33 mouse cellular contexts compared by ENCODE assay signal in the genomic region with DNA sequence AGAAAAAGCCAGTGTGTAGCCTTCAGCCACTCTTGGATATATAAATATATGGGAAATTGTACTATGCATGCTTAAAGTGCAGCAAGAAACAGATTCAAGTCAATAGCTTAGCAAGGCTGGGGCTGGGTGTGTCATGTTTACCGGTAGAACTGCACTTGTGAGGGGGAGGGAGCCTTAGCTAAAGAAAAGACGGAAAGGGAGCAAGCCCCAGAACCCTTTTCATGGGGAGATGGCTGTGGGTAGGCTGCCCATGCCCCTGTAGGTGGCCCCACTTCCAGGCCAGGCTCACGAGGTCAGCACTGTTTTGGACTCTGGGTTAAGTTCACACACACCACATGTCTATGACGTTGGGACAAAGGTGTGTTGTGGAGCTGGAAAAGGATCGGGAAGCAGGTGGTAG. TPM values are rescaled to one million over a fixed set of nuclear protein-coding genes. Genes with fewer than 3 reads are reported as not detected.
DNase-seq lines count a peak whose midpoint lies in the region; ATAC-seq and TF ChIP-seq lines count a peak whose summit lies in the region.
"Had no signal": no experiment of that assay in that cellular context is flagged by ENCODE, and none has a peak within 500 bp of the region (broad histone marks: within the 10 kb centered on the region; RNA-seq: fewer than 3 reads in every experiment).

No protein-coding gene starts in this region.

- intact Hi-C loops in heart, adult 2 months (cut with DNase I), result no loop called here

- no peak overlapping the region for H3K4me2 ChIP-seq in embryonic facial prominence, embryonic 14.5 days (ENCODE audit: low read depth, low read length)
- no peak overlapping the region for H3K4me2 ChIP-seq in hindbrain, postnatal 0 days (ENCODE audit: low read depth, low read length)
- H3K4me2 ChIP-seq in hindbrain, embryonic 12.5 days (replicated peaks), result no peak overlapping the region
- no peak overlapping the region for H3K4me2 ChIP-seq in stomach, embryonic 14.5 days (replicated peaks; ENCODE audit: low read depth, low read length)
- H3K4me2 ChIP-seq: embryonic facial prominence, embryonic 15.5 days; heart, embryonic 12.5 days; heart, embryonic 15.5 days had no signal

- no peak overlapping the region for H3K27ac ChIP-seq in embryonic facial prominence, embryonic 14.5 days (replicated peaks; ENCODE audit: low read depth, low read length)
- H3K27ac ChIP-seq in embryonic facial prominence, embryonic 10.5 days (replicated peaks), result no peak overlapping the region
- peak overlapping the region; percentile 45 for H3K27ac ChIP-seq in heart, adult 2 months
- H3K27ac ChIP-seq in hindbrain, postnatal 0 days, result no peak overlapping the region
- H3K27ac ChIP-seq in hindbrain, embryonic 12.5 days, result no peak overlapping the region
- H3K27ac ChIP-seq in stomach, embryonic 14.5 days (ENCODE audit: low read length), result peak overlapping the region; percentile 27; the same call in 1 of the 2 replicates
- H3K27ac ChIP-seq: embryonic facial prominence, embryonic 15.5 days; heart, embryonic 15.5 days had no signal

- no peak for TF ChIP-seq POLR2A in heart, adult 2 months (IDR thresholded peaks at IDR 0.05; ENCODE audit: insufficient read depth, low read depth, low read length)

- no peak for TF ChIP-seq EP300 in heart, adult 2 months (IDR thresholded peaks at IDR 0.05; ENCODE audit: insufficient read depth, low read depth, low read length)

- H3K79me2 ChIP-seq in heart, adult 2 months (replicated peaks; ENCODE audit: control insufficient read depth, insufficient read depth, low read length), result no peaks in the 10 kb centered on the region

- no peaks in the 10 kb centered on the region for H3K27me3 ChIP-seq in embryonic facial prominence, embryonic 14.5 days (replicated peaks; ENCODE audit: control insufficient read depth, insufficient read depth, low read length)
- no peaks in the 10 kb centered on the region for H3K27me3 ChIP-seq in embryonic facial prominence, embryonic 10.5 days (replicated peaks; ENCODE audit: low read depth, poor library complexity, severe bottlenecking)
- H3K27me3 ChIP-seq in heart, adult 2 months (ENCODE audit: control insufficient read depth, insufficient read depth, low read length), result no peaks in the 10 kb centered on the region
- H3K27me3 ChIP-seq in hindbrain, postnatal 0 days (ENCODE audit: insufficient read depth, low read length), result no peaks in the 10 kb centered on the region
- no peaks in the 10 kb centered on the region for H3K27me3 ChIP-seq in hindbrain, embryonic 12.5 days
- H3K27me3 ChIP-seq in stomach, embryonic 14.5 days (ENCODE audit: control insufficient read depth, insufficient read depth, low read length), result no peaks in the 10 kb centered on the region
- H3K27me3 ChIP-seq: embryonic facial prominence, embryonic 15.5 days; heart, embryonic 12.5 days; heart, embryonic 15.5 days had no signal

- no peak overlapping the region for H3K9ac ChIP-seq in embryonic facial prominence, embryonic 14.5 days (ENCODE audit: low read depth, low read length)
- no peak overlapping the region for H3K9ac ChIP-seq in heart, adult 2 months (ENCODE audit: low read depth, low read length)
- H3K9ac ChIP-seq in hindbrain, postnatal 0 days (replicated peaks; ENCODE audit: low read length), result no peak overlapping the region
- H3K9ac ChIP-seq in hindbrain, embryonic 12.5 days, result no peak overlapping the region
- H3K9ac ChIP-seq in stomach, embryonic 14.5 days (replicated peaks; ENCODE audit: low read depth, low read length), result no peak overlapping the region
- H3K9ac ChIP-seq: embryonic facial prominence, embryonic 15.5 days; forebrain, postnatal 0 days; heart, embryonic 12.5 days; heart, embryonic 15.5 days had no signal

- 0 out of 2 replicates have a peak, but pooled peaks have one; percentile 33 for ATAC-seq in embryonic facial prominence, embryonic 14.5 days (ENCODE audit: low read depth)
- 0 out of 2 replicates have a peak, but pooled peaks have one; percentile 7 for ATAC-seq in hindbrain, postnatal 0 days
- ATAC-seq in hindbrain, embryonic 12.5 days (ENCODE audit: low FRiP score), result no peak
- no peak for ATAC-seq in stomach, embryonic 14.5 days (ENCODE audit: insufficient number of reproducible peaks, insufficient read depth, low FRiP score, low read depth)
- ATAC-seq: activated CD4-positive, CD25-positive, alpha-beta regulatory T cell, adult 4 months; forebrain, embryonic 14.5 days had no signal

- no peaks in the 10 kb centered on the region for H3K4me1 ChIP-seq in embryonic facial prominence, embryonic 14.5 days (ENCODE audit: control insufficient read depth, insufficient read depth, low read length)
- H3K4me1 ChIP-seq in embryonic facial prominence, embryonic 10.5 days, result no peaks in the 10 kb centered on the region
- H3K4me1 ChIP-seq in heart, adult 2 months (ENCODE audit: control insufficient read depth, insufficient read depth, low read length), result peaks cover 6% of the 10 kb centered on the region
- H3K4me1 ChIP-seq in hindbrain, postnatal 0 days (ENCODE audit: insufficient read depth, low read length), result no peaks in the 10 kb centered on the region
- H3K4me1 ChIP-seq in hindbrain, embryonic 12.5 days, result no peaks in the 10 kb centered on the region
- no peaks in the 10 kb centered on the region for H3K4me1 ChIP-seq in stomach, embryonic 14.5 days (ENCODE audit: control insufficient read depth, insufficient read depth, low read length)
- H3K4me1 ChIP-seq: embryonic facial prominence, embryonic 15.5 days; heart, embryonic 15.5 days had no signal

- H3K4me3 ChIP-seq in embryonic facial prominence, embryonic 14.5 days (ENCODE audit: low read depth, low read length), result no peak overlapping the region
- H3K4me3 ChIP-seq in embryonic facial prominence, embryonic 10.5 days, result no peak overlapping the region
- H3K4me3 ChIP-seq in heart, adult 2 months, result no peak overlapping the region
- no peak overlapping the region for H3K4me3 ChIP-seq in hindbrain, postnatal 0 days (ENCODE audit: low read length)
- no peak overlapping the region for H3K4me3 ChIP-seq in hindbrain, embryonic 12.5 days
- H3K4me3 ChIP-seq in stomach, embryonic 14.5 days (ENCODE audit: low read depth, low read length), result no peak overlapping the region
- H3K4me3 ChIP-seq: embryonic facial prominence, embryonic 15.5 days; heart, embryonic 12.5 days; heart, embryonic 15.5 days had no signal

- no peak for DNase-seq in embryonic facial prominence, embryonic 14.5 days (ENCODE audit: low spot score)
- no peak for DNase-seq in embryonic facial prominence, embryonic 10.5 days (ENCODE audit: low spot score)
- no peak for DNase-seq in heart, adult 2 months
- DNase-seq in heart, postnatal 4 days, result no peak
- DNase-seq in hindbrain, postnatal 0 days (ENCODE audit: low spot score), result no peak
- no peak for DNase-seq in thymus, postnatal 25 days
- DNase-seq: adrenal gland, adult 8-10 months; adrenal gland, postnatal 25 days; cerebellum, adult 11-12 months; cerebellum, adult 8-10 months; cerebellum, postnatal 10 days; cerebellum, postnatal 36 days; embryo, embryonic 11 days; forebrain, postnatal 0 days; gastrocnemius, postnatal 10 days; gastrocnemius, postnatal 36 days; heart, postnatal 10 days; kidney, adult 18-20 months had no signal

- H3K36me3 ChIP-seq in embryonic facial prominence, embryonic 14.5 days (ENCODE audit: control insufficient read depth, insufficient read depth, low read length), result peaks cover 93% of the 10 kb centered on the region
- H3K36me3 ChIP-seq in embryonic facial prominence, embryonic 10.5 days (replicated peaks), result peaks cover 100% of the 10 kb centered on the region
- peaks cover 16% of the 10 kb centered on the region for H3K36me3 ChIP-seq in heart, adult 2 months (ENCODE audit: control insufficient read depth, insufficient read depth, low read length)
- peaks cover 56% of the 10 kb centered on the region for H3K36me3 ChIP-seq in hindbrain, postnatal 0 days (ENCODE audit: insufficient read depth, low read length)
- peaks cover 82% of the 10 kb centered on the region for H3K36me3 ChIP-seq in hindbrain, embryonic 12.5 days
- H3K36me3 ChIP-seq in stomach, embryonic 14.5 days (ENCODE audit: control insufficient read depth, insufficient read depth, low read length), result peaks cover 76% of the 10 kb centered on the region

- no peaks in the 10 kb centered on the region for H3K9me3 ChIP-seq in embryonic facial prominence, embryonic 14.5 days (ENCODE audit: control insufficient read depth, low read length)
- H3K9me3 ChIP-seq in embryonic facial prominence, embryonic 10.5 days, result no peaks in the 10 kb centered on the region
- H3K9me3 ChIP-seq in hindbrain, postnatal 0 days (ENCODE audit: low read length), result no peaks in the 10 kb centered on the region
- H3K9me3 ChIP-seq in hindbrain, embryonic 12.5 days (replicated peaks), result no peaks in the 10 kb centered on the region
- H3K9me3 ChIP-seq in stomach, embryonic 14.5 days (ENCODE audit: control insufficient read depth, low read depth, low read length), result no peaks in the 10 kb centered on the region
- H3K9me3 ChIP-seq: embryonic facial prominence, embryonic 15.5 days; heart, embryonic 12.5 days; heart, embryonic 15.5 days had no signal

- WGBS in embryonic facial prominence, embryonic 14.5 days, result 72% methylated on average over 5 of the region's 5 CpGs
- WGBS in embryonic facial prominence, embryonic 10.5 days, result 73% methylated on average over 5 of the region's 5 CpGs
- 47% methylated on average over 5 of the region's 5 CpGs for WGBS in heart, adult 2 months
- WGBS in hindbrain, postnatal 0 days, result 53% methylated on average over 5 of the region's 5 CpGs
- WGBS in hindbrain, embryonic 12.5 days, result 74% methylated on average over 5 of the region's 5 CpGs
- 51% methylated on average over 5 of the region's 5 CpGs for WGBS in stomach, embryonic 14.5 days

- TF ChIP-seq CTCF in heart, adult 2 months (IDR thresholded peaks at IDR 0.05), result no peak
- TF ChIP-seq CTCF in hindbrain, postnatal 0 days (IDR thresholded peaks at IDR 0.05; ENCODE audit: low read depth), result no peak

RNA-seq across cellular contexts. Expression of gene Trmt13, which starts 21.4 kb away (rescaled TPM):
- 17.5 and 20.1 TPM in 2 replicates for polyA plus RNA-seq in embryonic facial prominence, embryonic 14.5 days (2014; fragmentation: Nextera tagmentation; extraction: Ambion mirVana)
- 24.7 and 24.9 TPM in 2 replicates for polyA plus RNA-seq in embryonic facial prominence, embryonic 10.5 days (2016; fragmentation: Nextera tagmentation; extraction: Ambion mirVana)
- total RNA-seq in heart, adult 2 months (2021), result 1 to 10 TPM; 5.4 to 5.5 TPM
- polyA plus RNA-seq in heart, adult 2 months (2012; rRNA removed), result 3.6 and 7.3 TPM in 2 replicates
- total RNA-seq in heart, postnatal 4 days (2021), result 1 to 10 TPM; 7.1 to 9.0 TPM
- 5.1 and 7.2 TPM in 2 replicates for total RNA-seq in hindbrain, postnatal 0 days (2014; rRNA removed)
- polyA plus RNA-seq in hindbrain, postnatal 0 days (2015; fragmentation: Nextera tagmentation; extraction: Ambion mirVana), result 19.6 and 19.9 TPM in 2 replicates
- 29.5 and 34.5 TPM in 2 replicates for polyA plus RNA-seq in hindbrain, embryonic 12.5 days (2016; fragmentation: Nextera tagmentation; extraction: Ambion mirVana)
- 33.5 and 36.6 TPM in 2 replicates for polyA plus RNA-seq in stomach, embryonic 14.5 days (2014; fragmentation: Nextera tagmentation; extraction: Ambion mirVana)

RNA-seq across cellular contexts. Expression of gene Mfsd14a, which starts 26.7 kb away (rescaled TPM):
- polyA plus RNA-seq in embryonic facial prominence, embryonic 14.5 days (2014; fragmentation: Nextera tagmentation; extraction: Ambion mirVana), result 77.5 and 86.2 TPM in 2 replicates
- 80.7 and 87.8 TPM in 2 replicates for polyA plus RNA-seq in embryonic facial prominence, embryonic 10.5 days (2016; fragmentation: Nextera tagmentation; extraction: Ambion mirVana)
- 10 to 100 TPM; 17.5 to 19.5 TPM for total RNA-seq in heart, adult 2 months (2021)
- 12.0 and 23.5 TPM in 2 replicates for polyA plus RNA-seq in heart, adult 2 months (2012; rRNA removed)
- total RNA-seq in heart, postnatal 4 days (2021), result 10 to 100 TPM; 33.5 to 33.6 TPM
- 40.4 and 49.3 TPM in 2 replicates for total RNA-seq in hindbrain, postnatal 0 days (2014; rRNA removed)
- 53.4 and 55.6 TPM in 2 replicates for polyA plus RNA-seq in hindbrain, postnatal 0 days (2015; fragmentation: Nextera tagmentation; extraction: Ambion mirVana)
- polyA plus RNA-seq in hindbrain, embryonic 12.5 days (2016; fragmentation: Nextera tagmentation; extraction: Ambion mirVana), result 72.8 and 77.1 TPM in 2 replicates
- polyA plus RNA-seq in stomach, embryonic 14.5 days (2014; fragmentation: Nextera tagmentation; extraction: Ambion mirVana), result 96.8 and 102 TPM in 2 replicates

RNA-seq across cellular contexts. Expression of gene Sass6, which starts 41.0 kb away (rescaled TPM):
- polyA plus RNA-seq in embryonic facial prominence, embryonic 14.5 days (2014; fragmentation: Nextera tagmentation; extraction: Ambion mirVana), result 15.0 and 15.5 TPM in 2 replicates
- polyA plus RNA-seq in embryonic facial prominence, embryonic 10.5 days (2016; fragmentation: Nextera tagmentation; extraction: Ambion mirVana), result 38.5 and 39.6 TPM in 2 replicates
- 1 to 10 TPM; 2.0 TPM for total RNA-seq in heart, adult 2 months (2021)
- 0.76 and 1.4 TPM in 2 replicates for polyA plus RNA-seq in heart, adult 2 months (2012; rRNA removed)
- 1 to 10 TPM; 9.3 to 10.0 TPM for total RNA-seq in heart, postnatal 4 days (2021)
- total RNA-seq in hindbrain, postnatal 0 days (2014; rRNA removed), result 7.0 and 7.7 TPM in 2 replicates
- 9.6 and 10.0 TPM in 2 replicates for polyA plus RNA-seq in hindbrain, postnatal 0 days (2015; fragmentation: Nextera tagmentation; extraction: Ambion mirVana)
- polyA plus RNA-seq in hindbrain, embryonic 12.5 days (2016; fragmentation: Nextera tagmentation; extraction: Ambion mirVana), result 29.5 and 34.0 TPM in 2 replicates
- polyA plus RNA-seq in stomach, embryonic 14.5 days (2014; fragmentation: Nextera tagmentation; extraction: Ambion mirVana), result 25.5 and 27.9 TPM in 2 replicates

RNA-seq across cellular contexts. Expression of gene Gm43191, which starts 45.3 kb away (rescaled TPM):
- polyA plus RNA-seq in embryonic facial prominence, embryonic 14.5 days (2014; fragmentation: Nextera tagmentation; extraction: Ambion mirVana), result not detected in 2 replicates
- not detected in 2 replicates for polyA plus RNA-seq in embryonic facial prominence, embryonic 10.5 days (2016; fragmentation: Nextera tagmentation; extraction: Ambion mirVana)
- total RNA-seq in heart, adult 2 months (2021), result 1 to 10 TPM in 1 of 2 experiments, under 1 TPM in 1; 0.78 to 1.5 TPM
- not detected in 2 replicates for polyA plus RNA-seq in heart, adult 2 months (2012; rRNA removed)
- 1 to 10 TPM in 1 of 2 experiments, not detected in 1; 1.8 TPM for total RNA-seq in heart, postnatal 4 days (2021)
- not detected in 2 replicates for total RNA-seq in hindbrain, postnatal 0 days (2014; rRNA removed)
- polyA plus RNA-seq in hindbrain, postnatal 0 days (2015; fragmentation: Nextera tagmentation; extraction: Ambion mirVana), result not detected in 2 replicates
- polyA plus RNA-seq in hindbrain, embryonic 12.5 days (2016; fragmentation: Nextera tagmentation; extraction: Ambion mirVana), result not detected in 2 replicates
- not detected in 2 replicates for polyA plus RNA-seq in stomach, embryonic 14.5 days (2014; fragmentation: Nextera tagmentation; extraction: Ambion mirVana)
- total RNA-seq: adrenal gland, adult 8-10 months; forebrain, postnatal 0 days; gastrocnemius, postnatal 10 days; gastrocnemius, postnatal 36 days; granulocyte monocyte progenitor cell, adult 5-6 weeks; hematopoietic stem cell, adult 5-6 weeks had no signal
- polyA plus RNA-seq: activated CD4-positive, CD25-positive, alpha-beta regulatory T cell, adult 4 months; brain, embryonic 14.5 days; cortical plate, adult 2 months; embryonic facial prominence, embryonic 11.5 days; embryonic facial prominence, embryonic 15.5 days; forebrain, embryonic 11.5 days; forebrain, embryonic 14.5 days; forebrain, postnatal 0 days; frontal cortex, adult 2 months; heart, embryonic 12.5 days; heart, embryonic 15.5 days; intestine, embryonic 14.5 days had no signal

Comparison
In these comparisons a context has a peak if more than half of its experiments do, and no peak if none do; other contexts are left out.
1. ATAC-seq: peak in embryonic facial prominence, embryonic 14.5 days (single experiment) and hindbrain, postnatal 0 days (single experiment); none in hindbrain, embryonic 12.5 days (single experiment) and stomach, embryonic 14.5 days (single experiment).
2. H3K27ac ChIP-seq: peak in heart, adult 2 months (single experiment) and stomach, embryonic 14.5 days (single experiment); none in embryonic facial prominence, embryonic 14.5 days (single experiment), embryonic facial prominence, embryonic 10.5 days (single experiment), hindbrain, postnatal 0 days (single experiment) and hindbrain, embryonic 12.5 days (single experiment).